Mouse (Mus musculus) left cerebral cortex, postnatal 10 days (tissue): ENCODE measurements around the gene AY074887. TPM values are rescaled to one million over a fixed set of nuclear protein-coding genes. Genes with fewer than 3 reads are reported as not detected.
A peak's percentile ranks its signal among the peaks of the same experiment; 100 is the strongest.

Experiments
- DNase-seq, 2 experiments: peaks; one replicate each; pipeline ENCODE4 v3.0.0; 2021 to 2022; ENCODE audit warnings: low spot score in 2 of 2, mixed read lengths in 1 of 2; ENCODE audit errors: extremely low spot score in 1 of 2
- intact Hi-C: fragments of 180-260 bp; cut with DNase I; formaldehyde crosslinking; loops from one replicate; pipeline ENCODE4 v1.15.1; 2025
- total RNA-seq, 2 experiments: library from RNA; stranded (reverse); gene quantifications; 2 replicates each; pipeline ENCODE4 v1.2.3; 2021

The AY074887 gene
- total RNA-seq, 2 experiments from 2014 or later: not detected

- no peak for DNase-seq
- intact Hi-C loops: loop anchor here (5.0 kb wide), 1 partner anchor 34 kb away; the partner anchor contains the start of genes AY074887 and Psma4
Measured at GRCm38 (mm10) chr9:54918781-54919180, 32.0 kb downstream of the AY074887 start.

DNA sequence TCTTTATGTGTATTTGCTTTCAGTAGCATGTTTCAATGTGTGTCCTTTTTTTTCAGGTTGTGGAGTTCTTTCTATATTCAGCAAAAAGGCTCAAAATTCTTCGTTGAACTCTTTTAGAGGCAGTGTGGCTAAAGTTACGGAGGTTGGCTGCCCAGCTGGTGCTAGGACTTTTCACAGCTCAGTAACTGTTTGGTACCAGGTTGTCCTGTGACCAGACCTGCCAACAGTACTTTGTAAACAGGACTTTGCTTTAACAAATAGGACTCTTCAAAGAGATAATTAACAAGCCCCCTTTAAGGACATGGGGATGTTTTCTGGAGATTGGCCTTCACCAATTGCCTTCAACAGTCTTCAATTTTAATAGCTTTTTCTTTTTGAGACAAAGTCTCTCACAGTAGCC is 32.6 kb downstream of the AY074887 start:
- no peak for DNase-seq
- intact Hi-C loops: loop anchor here (5.0 kb wide), 1 partner anchor 34 kb away; the partner anchor contains the start of genes AY074887 and Psma4

DNA sequence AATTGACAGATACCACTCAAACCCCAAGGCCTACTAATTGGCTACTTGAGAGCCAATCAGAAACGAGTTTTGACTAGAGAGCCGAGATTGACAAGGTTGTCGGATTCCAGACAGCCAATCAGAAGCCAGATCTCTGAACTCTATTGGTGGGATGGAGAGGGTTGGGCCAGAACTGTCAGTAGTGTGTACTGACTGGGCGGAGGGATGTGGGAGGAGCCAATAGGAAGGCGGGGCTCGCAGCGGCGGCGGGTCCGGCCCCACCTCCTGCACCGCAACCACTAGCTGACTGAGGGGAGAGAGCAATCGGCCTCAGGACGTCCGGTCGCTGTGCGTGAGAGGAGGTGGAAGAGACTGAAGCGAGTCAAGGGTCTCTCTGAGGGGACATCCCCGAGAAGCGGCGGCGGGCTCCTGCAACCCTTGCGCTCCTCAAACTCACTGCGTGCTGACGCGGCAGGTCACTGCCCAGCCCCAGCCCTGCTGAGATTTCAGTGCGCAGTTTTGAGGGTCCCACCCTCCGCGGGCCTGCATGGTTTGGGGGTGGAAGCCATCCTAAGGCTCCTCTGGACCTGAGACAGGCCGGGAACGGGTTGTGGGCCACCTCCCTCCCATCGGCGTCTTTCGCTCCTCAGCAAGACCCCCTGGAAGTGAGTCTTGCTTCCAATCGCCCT is 33.7 kb downstream of the AY074887 start, which contains the start of gene Hykk:
Gene Hykk (plus strand): TSS at position 274 of the 668 bp plus-strand sequence.
- intact Hi-C loops: loop anchor here (5.0 kb wide), 1 partner anchor 35 kb away; the partner anchor contains the start of genes AY074887 and Psma4
- peak; percentile 93 to 95 for DNase-seq

GRCm38 (mm10) chr9:54916401-54916800 is 34.4 kb downstream of the AY074887 start:
- intact Hi-C loops: loop anchor here (5.0 kb wide), 1 partner anchor 36 kb away; the partner anchor contains the start of genes AY074887 and Psma4
- no peak for DNase-seq

GRCm38 (mm10) chr9:54915576-54915975 is 35.2 kb downstream of the AY074887 start:
- DNase-seq: no peak
- intact Hi-C loops: loop anchor here (5.0 kb wide), 1 partner anchor 37 kb away; the partner anchor contains the start of genes AY074887 and Psma4

DNA sequence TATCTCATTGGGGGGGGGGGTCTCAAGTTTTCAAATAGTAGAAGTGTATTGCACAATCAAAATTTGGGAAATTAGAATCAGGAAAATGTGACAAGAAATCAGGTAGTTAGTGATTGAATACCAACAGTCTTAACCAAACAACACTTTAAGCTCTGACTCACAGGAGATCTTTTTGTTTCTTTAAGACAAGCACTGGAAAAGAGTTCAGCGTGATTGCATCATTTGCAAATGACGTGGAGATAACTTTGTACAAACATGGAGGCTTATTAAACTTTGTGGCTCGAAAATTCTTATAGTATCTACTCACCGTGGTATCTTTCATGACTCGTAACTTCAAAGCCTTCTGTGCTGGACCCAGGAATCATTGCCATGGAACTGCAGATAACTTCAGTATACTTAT is 41.4 kb downstream of the AY074887 start:
- intact Hi-C loops: no loop called here
- DNase-seq: no peak

Other genes with a start within 250 kb of the AY074887 start
- 10 to 100 TPM; 52.5 to 54.1 TPM for gene Wdr61, start 216.5 kb downstream of the AY074887 start, total RNA-seq
- gene Crabp1, start 186.2 kb downstream of the AY074887 start, total RNA-seq: 1 to 10 TPM; 2.6 to 9.5 TPM
- gene Ireb2, start 87.2 kb downstream of the AY074887 start, total RNA-seq: 10 to 100 TPM; 72.2 to 72.6 TPM
- 1 to 10 TPM; 1.4 to 1.6 TPM for gene Hykk, start 33.7 kb downstream of the AY074887 start, total RNA-seq
- gene Psma4, start 208 bp downstream of the AY074887 start, total RNA-seq: 100 to 1,000 TPM; 146 to 151 TPM
- 1 to 10 TPM; 5.3 TPM for gene Chrna5, start 29.9 kb upstream of the AY074887 start, total RNA-seq
- gene Chrna3, start 75.6 kb upstream of the AY074887 start, total RNA-seq: 1 to 10 TPM; 3.2 to 3.7 TPM
- gene Chrnb4, start 97.8 kb upstream of the AY074887 start, total RNA-seq: under 1 TPM in 1 of 2 experiments, not detected in 1; 0.15 TPM
- gene Ube2q2, start 197.9 kb upstream of the AY074887 start, total RNA-seq: 10 to 100 TPM; 45.5 to 47.8 TPM